Mouse (Mus musculus): ENCODE results near the gene Tsn. TPM values are rescaled to one million over a fixed set of nuclear protein-coding genes. Genes with fewer than 3 reads are reported as not detected.

Gene Tsn
- polyA plus RNA-seq (2012; rRNA removed), result 163 and 169 TPM in 2 replicates

DNA sequence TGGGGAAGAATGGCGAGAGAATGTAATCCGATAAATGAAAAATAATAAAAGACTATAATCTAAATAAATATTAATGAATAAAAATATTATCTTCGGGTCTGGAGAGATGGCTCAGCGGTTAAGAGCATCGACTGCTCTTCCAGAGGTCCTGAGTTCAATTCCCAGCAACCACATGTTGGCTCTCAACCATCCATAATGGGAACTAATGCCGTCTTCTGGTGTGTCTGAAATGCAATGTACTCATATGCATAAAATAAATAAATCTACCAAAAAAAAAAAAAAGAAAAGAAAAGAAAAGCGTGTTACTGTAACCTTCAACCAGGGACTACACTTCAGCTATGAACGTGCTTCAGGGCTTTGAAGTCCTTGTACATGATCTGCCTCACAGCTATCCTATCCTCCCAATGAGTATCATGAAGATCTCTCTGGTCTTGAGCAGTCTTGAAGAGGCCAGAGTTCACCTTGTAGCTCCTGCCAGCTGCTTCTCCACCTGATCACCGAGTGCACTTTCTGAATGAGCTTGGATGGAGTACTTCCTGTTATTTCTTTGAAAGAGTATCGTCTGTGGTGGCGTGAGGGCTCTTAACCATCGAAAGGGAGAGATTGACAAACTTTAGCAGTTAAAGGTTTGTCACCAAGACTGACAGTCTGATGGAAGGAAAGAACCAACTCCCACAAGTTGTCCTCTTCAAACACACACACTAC lies at the start of gene Tsn:
TSS of gene Tsn (minus strand) at position 118 of the 705 bp plus-strand sequence.

DNA sequence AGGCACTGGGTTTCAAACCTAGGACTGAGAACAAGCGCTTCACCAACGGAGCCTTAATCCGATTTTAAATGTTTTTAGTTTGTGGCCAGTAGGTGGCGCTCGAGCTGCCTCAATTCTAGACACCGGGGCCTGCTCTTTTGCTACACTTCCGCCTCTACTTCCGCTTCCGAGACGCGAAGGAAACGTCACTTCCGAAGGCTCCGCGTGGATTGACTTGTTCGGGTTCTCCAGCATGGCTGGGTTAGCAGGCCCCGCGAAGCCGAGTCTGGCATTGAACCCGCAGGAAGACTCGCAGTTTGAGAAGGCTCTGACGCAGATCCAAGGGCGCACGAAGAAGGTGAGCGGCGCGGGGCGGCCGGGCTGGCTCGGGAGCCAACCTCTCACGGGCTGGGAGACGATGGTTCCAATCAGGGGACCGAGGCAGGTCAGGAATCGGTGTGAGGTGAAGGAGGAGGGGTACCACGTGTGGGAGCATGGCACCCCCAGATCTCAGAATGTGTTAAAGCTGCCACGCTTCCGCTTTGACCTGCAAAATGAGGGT lies 10.2 kb upstream of the Tsn start, which contains the start of gene Nifk:
TSS of gene Nifk (plus strand) at position 179 of the 541 bp plus-strand sequence.

Other genes with a start within 250 kb of the Tsn start
- gene Gm29106, start 135.2 kb downstream of the Tsn start, polyA plus RNA-seq (2012; rRNA removed), result not detected in 2 replicates
- 57.7 and 74.1 TPM in 2 replicates for gene Nifk, start 10.1 kb upstream of the Tsn start, polyA plus RNA-seq (2012; rRNA removed)
- 79.3 and 80.4 TPM in 2 replicates for gene Clasp1, start 77.3 kb upstream of the Tsn start, polyA plus RNA-seq (2012; rRNA removed)